Mouse (Mus musculus) neural tube, embryonic 12.5 days (tissue): ENCODE data around the gene Kif5c. TPM values are rescaled to one million over a fixed set of nuclear protein-coding genes. Genes with fewer than 3 reads are reported as not detected.

Experiments used
- ATAC-seq: fragments of 200-750 bp; cut with Nextera tagmentation; 2 replicates; pipeline ENCODE4 v1.8.0; 2017; ENCODE audit warnings: low read depth, mild to moderate bottlenecking, moderate TSS enrichment, moderate library complexity; ENCODE audit not compliant: low FRiP score
- H3K27ac ChIP-seq: fragments of 300-500 bp; sonication (generic); 2 replicates; pipeline ENCODE4 v1.5.1; 2016
- H3K27me3 ChIP-seq: fragments of 300-500 bp; sonication (generic); replicated peaks from 2 replicates; pipeline ENCODE4 v1.6.1; 2016; ENCODE audit warnings: mild to moderate bottlenecking
- H3K36me3 ChIP-seq: fragments of 300-500 bp; sonication (generic); 2 replicates; pipeline ENCODE4 v1.6.1; 2016; ENCODE audit warnings: mild to moderate bottlenecking
- H3K4me1 ChIP-seq: fragments of 300-500 bp; sonication (generic); 2 replicates; pipeline ENCODE4 v1.6.1; 2016
- H3K4me2 ChIP-seq: fragments of 300-500 bp; sonication (generic); replicated peaks from 2 replicates; pipeline ENCODE4 v1.6.1; 2016; ENCODE audit warnings: mild to moderate bottlenecking
- H3K4me3 ChIP-seq: fragments of 300-500 bp; sonication (generic); 2 replicates; pipeline ENCODE4 v1.5.1; 2016
- H3K9ac ChIP-seq: fragments of 300-500 bp; sonication (generic); 2 replicates; pipeline ENCODE4 v1.6.1; 2016; ENCODE audit warnings: mild to moderate bottlenecking
- H3K9me3 ChIP-seq: fragments of 300-500 bp; sonication (generic); 2 replicates; pipeline ENCODE4 v1.6.1; 2016; ENCODE audit warnings: mild to moderate bottlenecking
- WGBS: fragments of 180-500 bp; shearing (Covaris S2); methylation state at CpG from one replicate; pipeline ENCODE4 v1.1.7; 2016; 5-methylcytosine and 5-hydroxymethylcytosine counted together
- polyA plus RNA-seq: library from polyadenylated mRNA; unstranded; fragments of >200 nt; fragmentation: Nextera tagmentation; extraction: Ambion mirVana; gene quantifications from 2 replicates; pipeline ENCODE4 v1.2.1, GENCODE M21; 2016

Gene Kif5c
- polyA plus RNA-seq, 1 experiment from 2014 or later = 168 TPM

DNA sequence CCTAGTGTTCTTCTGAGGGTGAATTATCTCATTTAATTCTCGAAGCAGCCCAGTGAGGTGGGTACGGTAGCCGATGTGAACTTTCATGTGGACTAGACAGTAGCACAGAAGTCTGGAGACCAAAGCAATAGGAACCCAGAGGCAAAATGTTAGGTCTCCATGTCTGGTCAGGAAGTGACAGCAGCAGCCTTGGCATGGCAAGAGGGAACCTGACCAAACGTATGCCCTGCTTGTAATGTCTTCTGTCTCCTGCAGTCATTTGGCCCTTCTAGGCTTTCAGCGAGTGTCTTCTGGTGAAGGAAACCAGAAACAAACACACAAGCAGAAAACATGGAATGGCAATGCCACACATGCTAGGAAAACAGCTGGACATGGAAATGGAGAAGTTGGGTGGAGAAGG lies 197.5 kb downstream of the Kif5c start:
- Histone ChIP-seq H3K9ac (no peak overlapping the region), H3K4me2 (no peak overlapping the region), H3K4me1 (no peaks in the 10 kb centered on the region), H3K4me3 (no peak overlapping the region), H3K9me3 (no peaks in the 10 kb centered on the region), H3K27ac (no peak overlapping the region), H3K27me3 (0 out of 2 replicates have a peak, but pooled peaks cover 2% of the 10 kb centered on the region), H3K36me3 (no peaks in the 10 kb centered on the region)
- WGBS = 91% methylated on average over 5 of the region's 5 CpGs
- ATAC-seq = no peak

DNA sequence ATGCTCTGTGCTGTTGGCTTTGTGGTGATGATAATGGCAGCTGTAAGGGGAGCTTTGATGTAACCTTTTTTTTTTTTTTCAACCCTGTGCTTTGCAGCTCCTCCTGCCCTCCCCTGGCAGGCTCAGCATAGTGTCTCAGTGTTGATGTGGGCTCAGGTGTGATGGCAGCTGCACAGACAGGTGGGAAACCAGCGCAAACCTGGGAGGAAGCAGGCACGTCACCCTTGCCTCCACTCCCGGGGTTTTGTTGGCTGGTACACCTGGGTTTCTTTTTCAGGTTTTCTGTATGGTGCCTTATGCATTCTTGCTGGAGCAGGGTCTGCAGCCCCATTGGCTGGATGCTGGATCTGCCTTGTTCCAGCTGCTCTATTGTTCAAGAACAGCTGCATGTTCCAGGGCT lies 198.1 kb downstream of the Kif5c start:
- Histone ChIP-seq H3K4me1 (no peaks in the 10 kb centered on the region), H3K27ac (no peak overlapping the region), H3K4me2 (no peak overlapping the region), H3K4me3 (no peak overlapping the region), H3K9ac (no peak overlapping the region), H3K9me3 (no peaks in the 10 kb centered on the region), H3K36me3 (no peaks in the 10 kb centered on the region), H3K27me3 (no peaks in the 10 kb centered on the region)
- 94% methylated on average over 3 of the region's 3 CpGs for WGBS
- no peak for ATAC-seq

DNA sequence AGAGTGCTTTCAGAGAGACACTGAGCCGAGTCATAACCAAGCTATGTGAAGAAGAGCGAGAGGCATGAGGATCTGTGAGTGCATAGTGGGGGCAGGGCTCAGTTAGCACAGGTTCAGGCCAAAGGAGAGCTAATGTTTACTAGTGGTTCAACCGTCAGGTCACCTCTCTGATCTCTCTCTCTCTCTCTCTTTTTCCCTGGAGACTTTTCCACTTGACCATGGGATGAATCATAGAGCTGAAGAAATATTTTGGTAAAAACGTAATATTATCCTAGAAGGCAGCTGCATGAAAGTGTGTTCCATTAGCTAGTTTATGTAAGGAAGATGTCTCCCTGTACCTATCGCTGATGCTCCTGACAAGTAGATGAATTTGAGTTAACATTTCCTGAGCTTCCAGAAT lies 199.0 kb downstream of the Kif5c start:
- H3K27me3 ChIP-seq = no peaks in the 10 kb centered on the region
- WGBS = 87% methylated on average over 5 of the region's 5 CpGs
- no peak for ATAC-seq

DNA sequence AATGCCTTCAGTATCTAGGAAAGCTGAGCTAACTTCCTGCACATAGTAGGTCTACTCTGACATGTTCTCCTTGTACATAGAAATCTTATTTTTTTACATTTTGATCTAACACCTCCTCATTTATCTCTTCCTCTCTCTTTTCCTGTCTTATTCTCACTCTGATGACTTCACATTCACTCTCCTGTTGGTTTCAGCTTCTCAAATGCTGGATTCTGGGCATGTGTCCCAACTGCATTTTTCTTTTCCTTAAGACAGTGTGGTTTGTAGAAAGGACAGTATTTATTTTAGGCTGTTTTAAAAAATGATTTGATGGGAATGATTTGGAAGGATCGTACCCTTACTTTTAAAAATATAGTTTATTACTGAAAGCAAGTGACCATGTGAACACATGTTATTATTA lies 203.2 kb downstream of the Kif5c start:
- no peak overlapping the region for H3K27ac ChIP-seq
- H3K4me3 ChIP-seq = no peak overlapping the region
- no peaks in the 10 kb centered on the region for H3K27me3 ChIP-seq
- no peak overlapping the region for H3K9ac ChIP-seq
- H3K4me1 ChIP-seq = no peaks in the 10 kb centered on the region
- 92% methylated on average over 1 of the region's 1 CpGs for WGBS
- no peaks in the 10 kb centered on the region for H3K36me3 ChIP-seq
- H3K9me3 ChIP-seq = no peaks in the 10 kb centered on the region
- no peak for ATAC-seq
- H3K4me2 ChIP-seq = no peak overlapping the region

More for the DNA sequence above, 199.0 kb downstream of the Kif5c start:
- Histone ChIP-seq H3K4me2 (no peak overlapping the region), H3K4me1 (no peaks in the 10 kb centered on the region), H3K9me3 (no peaks in the 10 kb centered on the region), H3K36me3 (no peaks in the 10 kb centered on the region), H3K27ac (no peak overlapping the region), H3K4me3 (no peak overlapping the region), H3K9ac (no peak overlapping the region)

Other genes with a start within 250 kb of the Kif5c start
- gene Epc2, start 167.8 kb upstream of the Kif5c start, polyA plus RNA-seq = 12.1 and 13.6 TPM in 2 replicates
- gene Lypd6b, start 168.4 kb downstream of the Kif5c start, polyA plus RNA-seq = 2.6 and 3.1 TPM in 2 replicates